Mouse (Mus musculus) midbrain, embryonic 13.5 days (tissue): ENCODE data around the gene Chac1. TPM values are rescaled to one million over a fixed set of nuclear protein-coding genes. Genes with fewer than 3 reads are reported as not detected.

Experiments
- ATAC-seq: fragments of 200-750 bp; cut with Nextera tagmentation; 2 replicates; pipeline ENCODE4 v1.8.0; 2017; ENCODE audit warnings: mild to moderate bottlenecking, moderate TSS enrichment, moderate library complexity
- H3K27ac ChIP-seq: fragments of 300-500 bp; sonication (generic); 2 replicates; pipeline ENCODE4 v1.5.1; 2015; ENCODE audit warnings: inconsistent platforms, mild to moderate bottlenecking, moderate library complexity
- H3K27me3 ChIP-seq: fragments of 300-500 bp; sonication (generic); 2 replicates; pipeline ENCODE4 v1.6.1; 2015; ENCODE audit warnings: mild to moderate bottlenecking, inconsistent platforms
- H3K36me3 ChIP-seq: fragments of 300-500 bp; sonication (generic); 2 replicates; pipeline ENCODE4 v1.6.1; 2015; ENCODE audit warnings: mild to moderate bottlenecking, inconsistent platforms
- H3K4me1 ChIP-seq: fragments of 300-500 bp; sonication (generic); replicated peaks from 2 replicates; pipeline ENCODE4 v1.6.1; 2015; ENCODE audit warnings: inconsistent platforms
- H3K4me2 ChIP-seq: fragments of 300-500 bp; sonication (generic); replicated peaks from 2 replicates; pipeline ENCODE4 v1.6.1; 2015; ENCODE audit warnings: moderate library complexity, mild to moderate bottlenecking, inconsistent platforms
- H3K4me3 ChIP-seq: fragments of 300-500 bp; sonication (generic); replicated peaks from 2 replicates; pipeline ENCODE4 v1.5.1; 2015; ENCODE audit warnings: mild to moderate bottlenecking, inconsistent platforms
- H3K9ac ChIP-seq: fragments of 300-500 bp; sonication (generic); replicated peaks from 2 replicates; pipeline ENCODE4 v1.6.1; 2015; ENCODE audit warnings: mild to moderate bottlenecking, inconsistent platforms
- H3K9me3 ChIP-seq: fragments of 300-500 bp; sonication (generic); 2 replicates; pipeline ENCODE4 v1.6.1; 2016; ENCODE audit warnings: mild to moderate bottlenecking, inconsistent platforms
- WGBS: fragments of 180-500 bp; shearing (Covaris S2); methylation state at CpG from one replicate; pipeline ENCODE4 v1.1.7; 2015; 5-methylcytosine and 5-hydroxymethylcytosine counted together
- polyA plus RNA-seq: library from polyadenylated mRNA; unstranded; fragments of >200 nt; fragmentation: Nextera tagmentation; extraction: Ambion mirVana; gene quantifications from 2 replicates; pipeline ENCODE4 v1.2.1, GENCODE M21; 2015

The Chac1 gene
- polyA plus RNA-seq, 1 experiment from 2014 or later: 4.0 TPM

DNA sequence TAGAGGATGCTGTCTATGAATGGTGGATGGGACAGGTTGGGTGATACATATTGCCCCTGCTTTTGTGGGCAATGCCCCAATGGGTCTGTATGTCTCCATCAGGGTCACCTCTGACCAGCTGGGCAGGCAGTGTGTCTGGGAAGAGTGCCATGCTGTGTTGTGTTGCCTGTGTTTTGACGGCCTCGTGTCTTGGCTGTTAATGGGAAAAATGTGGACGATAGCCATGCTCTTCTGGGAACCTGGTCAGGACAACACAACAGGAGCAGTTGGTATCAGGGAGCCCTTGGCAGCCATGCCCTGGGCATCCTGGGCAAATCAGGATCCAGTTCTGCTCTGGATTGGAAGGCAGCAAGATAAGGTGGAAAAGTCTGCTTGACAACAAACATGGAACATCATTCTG, 4.1 kb downstream of the Chac1 start:
- Histone ChIP-seq H3K9ac (no peak overlapping the region), H3K4me3 (no peak overlapping the region), H3K27me3 (peaks cover 25% of the 10 kb centered on the region), H3K27ac (no peak overlapping the region), H3K36me3 (0 out of 2 replicates have a peak, but pooled peaks cover 5% of the 10 kb centered on the region), H3K4me1 (peaks cover 9% of the 10 kb centered on the region), H3K4me2 (no peak overlapping the region), H3K9me3 (no peaks in the 10 kb centered on the region)
- WGBS: 97% methylated on average over 3 of the region's 3 CpGs
- ATAC-seq: no peak

DNA sequence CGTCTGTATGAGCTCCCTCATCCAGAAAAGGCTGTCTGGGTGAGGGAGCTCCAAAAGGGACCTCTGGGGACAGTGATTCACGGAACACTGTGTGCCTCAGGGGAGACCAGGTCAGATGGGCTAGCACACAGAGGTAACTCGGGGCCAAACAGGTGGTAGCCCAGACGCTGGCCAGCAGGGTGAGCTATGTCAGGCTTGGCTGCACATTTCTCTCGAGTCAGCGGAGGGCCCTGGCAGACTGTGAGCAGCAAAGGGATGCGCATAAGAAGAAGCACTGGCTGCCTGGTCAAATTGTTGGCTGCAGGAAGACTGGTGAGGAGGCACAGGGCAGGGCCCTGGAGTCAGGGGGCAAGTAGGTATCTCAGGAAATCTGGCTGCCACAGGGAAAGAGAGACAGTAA, 4.6 kb downstream of the Chac1 start:
- no peak overlapping the region for H3K9ac ChIP-seq
- H3K27ac ChIP-seq: no peak overlapping the region
- peaks cover 19% of the 10 kb centered on the region for H3K27me3 ChIP-seq
- peaks cover 5% of the 10 kb centered on the region for H3K4me1 ChIP-seq
- H3K36me3 ChIP-seq: peaks cover 7% of the 10 kb centered on the region; the same call in 1 of the 2 replicates
- H3K4me2 ChIP-seq: no peak overlapping the region
- peaks cover 4% of the 10 kb centered on the region for H3K9me3 ChIP-seq
- no peak for ATAC-seq
- WGBS: 21% methylated on average over 7 of the region's 7 CpGs
- H3K4me3 ChIP-seq: no peak overlapping the region

DNA sequence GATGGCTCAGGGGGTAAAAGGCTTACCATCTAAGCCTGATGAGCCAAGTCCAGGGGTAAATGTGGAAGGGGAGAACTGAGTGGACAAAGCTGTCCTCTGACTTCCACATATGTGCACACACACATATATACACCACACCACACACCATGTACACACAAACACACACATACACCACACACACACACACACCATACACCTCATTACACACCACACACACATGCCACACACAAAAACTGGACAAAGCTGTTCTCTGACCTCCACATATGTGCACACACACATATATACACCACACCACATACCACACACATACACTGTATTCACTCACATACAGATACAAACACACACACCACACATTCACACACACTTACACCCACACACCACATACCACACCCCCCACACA, 5.3 kb downstream of the Chac1 start:
- Histone ChIP-seq H3K4me3 (no peak overlapping the region), H3K27me3 (peaks cover 17% of the 10 kb centered on the region), H3K9ac (no peak overlapping the region), H3K9me3 (peaks cover 11% of the 10 kb centered on the region), H3K36me3 (peaks cover 14% of the 10 kb centered on the region; the same call in 1 of the 2 replicates), H3K4me1 (0 out of 2 replicates have a peak, but pooled peaks cover 2% of the 10 kb centered on the region), H3K4me2 (no peak overlapping the region), H3K27ac (no peak overlapping the region)
- ATAC-seq: peak; percentile 24; the same call in 1 of the 2 replicates

DNA sequence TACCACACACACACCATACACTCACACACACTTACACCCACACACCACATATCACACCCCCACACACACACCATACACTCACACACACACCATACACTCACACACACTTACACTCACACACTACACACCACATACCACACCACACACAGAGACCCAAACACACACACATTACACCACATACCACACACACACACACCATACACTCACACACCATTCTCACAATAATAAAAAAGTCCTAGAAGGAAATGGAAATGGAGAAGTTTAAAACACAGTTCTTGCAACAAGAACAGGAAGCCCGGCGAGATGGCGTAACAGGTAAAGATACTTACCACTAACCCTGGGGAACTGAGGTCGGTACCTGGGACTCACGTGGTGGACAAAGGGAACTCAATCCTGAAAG, 5.8 kb downstream of the Chac1 start:
- no peaks in the 10 kb centered on the region for H3K4me1 ChIP-seq
- H3K9ac ChIP-seq: no peak overlapping the region
- peaks cover 12% of the 10 kb centered on the region for H3K27me3 ChIP-seq
- H3K4me2 ChIP-seq: no peak overlapping the region
- peaks cover 19% of the 10 kb centered on the region; the same call in 1 of the 2 replicates for H3K36me3 ChIP-seq
- H3K27ac ChIP-seq: no peak overlapping the region
- H3K4me3 ChIP-seq: no peak overlapping the region
- H3K9me3 ChIP-seq: peaks cover 16% of the 10 kb centered on the region
- ATAC-seq: no peak
- 95% methylated on average over 5 of the region's 5 CpGs for WGBS

DNA sequence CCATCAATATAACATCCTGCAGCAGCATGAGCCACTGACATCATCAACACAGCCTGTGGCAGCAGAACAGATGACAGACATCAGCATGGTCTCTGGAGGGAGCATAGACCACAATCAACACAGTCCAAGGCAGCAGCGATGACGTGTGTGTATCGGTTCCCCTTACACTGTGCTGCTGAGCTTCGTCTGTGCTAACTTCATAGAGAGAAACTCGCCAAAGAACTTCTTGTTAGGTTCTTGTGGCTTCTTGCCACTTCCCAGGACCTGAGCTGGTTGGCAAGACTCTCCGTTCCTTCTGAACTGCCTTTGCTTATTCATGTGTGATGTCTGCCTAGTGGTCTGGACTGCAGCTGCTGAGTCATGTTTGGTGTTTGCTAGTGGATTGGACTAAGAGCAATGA, 7.2 kb downstream of the Chac1 start:
- 86% methylated on average over 6 of the region's 6 CpGs for WGBS
- peaks cover 22% of the 10 kb centered on the region; the same call in 1 of the 2 replicates for H3K36me3 ChIP-seq

DNA sequence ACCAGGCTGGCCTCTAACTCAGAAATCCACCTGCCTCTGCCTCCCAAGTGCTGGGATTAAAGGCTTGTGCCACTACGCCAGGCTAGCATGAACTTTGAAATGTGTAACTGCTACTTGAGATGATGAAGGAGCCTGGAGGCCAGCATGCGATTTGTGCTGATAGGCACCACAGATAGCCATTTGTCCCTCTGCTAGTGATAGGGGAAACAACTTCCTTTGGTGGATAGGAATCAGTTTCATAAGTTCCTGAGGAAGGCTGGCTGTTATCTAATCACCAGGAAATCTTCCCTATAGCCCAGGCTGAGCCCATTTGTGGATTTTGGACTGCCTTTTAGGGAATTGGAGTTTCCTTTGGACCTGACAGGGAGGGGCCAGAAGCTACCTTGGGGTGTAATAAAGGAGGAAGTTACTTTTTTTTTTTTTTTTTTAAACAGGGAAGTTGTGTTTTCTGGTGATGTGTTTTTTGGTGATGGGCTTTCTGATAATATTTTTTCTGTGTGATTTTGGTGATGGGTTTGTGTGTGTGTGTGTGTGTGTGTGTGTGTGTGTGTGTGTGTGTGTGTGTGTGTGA, 8.8 kb downstream of the Chac1 start:
- 95% methylated on average over 2 of the region's 2 CpGs for WGBS
- no peak for ATAC-seq
- no peak overlapping the region for H3K9ac ChIP-seq

More for the DNA sequence above, 7.2 kb downstream of the Chac1 start:
- no peak for ATAC-seq
- Histone ChIP-seq H3K27ac (no peak overlapping the region), H3K4me2 (no peak overlapping the region), H3K9me3 (peaks cover 20% of the 10 kb centered on the region), H3K4me3 (no peak overlapping the region), H3K27me3 (peaks cover under 1% of the 10 kb centered on the region; the same call in 1 of the 2 replicates), H3K4me1 (no peaks in the 10 kb centered on the region), H3K9ac (no peak overlapping the region)

DNA sequence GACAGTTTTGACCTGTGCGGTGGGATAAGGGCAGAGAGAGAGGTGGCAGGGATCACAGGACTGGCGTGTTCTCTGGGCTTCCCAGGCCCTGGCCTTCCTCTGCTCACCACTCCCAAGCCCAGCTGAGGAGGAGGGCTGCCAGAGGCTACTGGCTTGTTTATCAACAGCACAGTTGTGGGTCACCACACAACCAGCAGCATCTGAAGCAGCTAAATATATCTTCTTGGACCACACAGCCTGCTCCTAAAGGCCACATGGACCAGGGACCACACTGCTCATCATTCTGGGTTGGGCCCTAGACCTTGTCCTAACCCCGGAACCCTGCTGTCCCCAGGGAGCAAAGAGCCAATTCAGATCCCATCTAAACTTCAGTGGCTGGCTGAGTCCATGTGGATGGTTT, 13.9 kb downstream of the Chac1 start:
- Histone ChIP-seq H3K4me1 (no peaks in the 10 kb centered on the region), H3K27ac (no peak overlapping the region), H3K9ac (no peak overlapping the region), H3K36me3 (peaks cover 37% of the 10 kb centered on the region), H3K27me3 (no peaks in the 10 kb centered on the region), H3K4me3 (no peak overlapping the region), H3K9me3 (peaks cover 20% of the 10 kb centered on the region), H3K4me2 (no peak overlapping the region)
- WGBS: 86% methylated on average over 3 of the region's 3 CpGs
- ATAC-seq: no peak

More for the DNA sequence above, 8.8 kb downstream of the Chac1 start:
- H3K4me1 ChIP-seq: no peaks in the 10 kb centered on the region
- no peak overlapping the region for H3K27ac ChIP-seq
- peaks cover 17% of the 10 kb centered on the region; the same call in 1 of the 2 replicates for H3K36me3 ChIP-seq
- no peak overlapping the region for H3K4me2 ChIP-seq
- H3K27me3 ChIP-seq: no peaks in the 10 kb centered on the region
- H3K4me3 ChIP-seq: no peak overlapping the region
- H3K9me3 ChIP-seq: peaks cover 20% of the 10 kb centered on the region

DNA sequence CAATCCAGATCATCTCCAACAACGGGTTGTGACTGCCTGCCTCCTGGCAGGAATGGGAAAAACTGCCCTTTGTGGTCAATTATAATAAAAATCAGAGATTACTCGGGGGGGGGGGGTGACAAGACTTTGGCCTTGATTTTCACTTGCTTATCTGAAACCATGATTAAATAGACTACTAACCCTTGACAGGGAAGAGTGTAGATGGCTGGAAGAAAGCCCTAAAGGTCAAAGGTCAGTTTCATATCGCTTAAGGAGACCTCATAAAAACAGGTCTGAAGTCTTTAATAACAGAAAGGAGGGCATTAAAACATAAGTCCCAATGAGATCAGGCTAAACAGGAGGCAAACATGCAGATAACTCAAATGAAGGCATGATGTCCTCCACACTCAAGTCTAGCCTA, 16.3 kb downstream of the Chac1 start:
- H3K4me1 ChIP-seq: no peaks in the 10 kb centered on the region
- no peak for ATAC-seq
- 81% methylated on average over 3 of the region's 3 CpGs for WGBS
- no peak overlapping the region for H3K9ac ChIP-seq
- H3K27me3 ChIP-seq: no peaks in the 10 kb centered on the region
- H3K4me2 ChIP-seq: no peak overlapping the region
- peaks cover 43% of the 10 kb centered on the region for H3K36me3 ChIP-seq
- H3K27ac ChIP-seq: no peak overlapping the region
- H3K9me3 ChIP-seq: no peaks in the 10 kb centered on the region
- no peak overlapping the region for H3K4me3 ChIP-seq

DNA sequence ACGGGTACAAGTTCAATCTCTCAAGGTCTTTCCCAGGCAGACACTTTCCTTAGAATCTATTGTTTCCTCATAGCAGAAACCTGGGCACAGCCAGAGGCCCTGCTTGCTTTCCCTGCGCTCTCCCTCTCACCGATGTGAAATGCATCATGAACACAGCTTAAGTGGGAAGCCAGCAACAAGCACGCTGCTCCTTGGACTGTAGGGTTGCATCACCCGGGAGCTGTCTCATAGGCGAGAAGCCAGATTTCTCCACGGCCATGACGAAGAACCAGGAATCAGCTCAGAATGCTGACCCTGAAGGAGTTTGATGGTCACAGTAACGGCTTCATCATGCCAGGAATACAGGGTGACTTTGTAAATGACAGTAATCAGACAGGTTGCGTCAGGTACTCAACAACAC, 19.1 kb downstream of the Chac1 start:
- Histone ChIP-seq H3K9ac (no peak overlapping the region), H3K36me3 (peaks cover 69% of the 10 kb centered on the region), H3K27ac (no peak overlapping the region), H3K9me3 (no peaks in the 10 kb centered on the region), H3K4me3 (no peak overlapping the region), H3K4me2 (no peak overlapping the region), H3K4me1 (no peaks in the 10 kb centered on the region), H3K27me3 (no peaks in the 10 kb centered on the region)
- no peak for ATAC-seq
- 97% methylated on average over 10 of the region's 10 CpGs for WGBS

DNA sequence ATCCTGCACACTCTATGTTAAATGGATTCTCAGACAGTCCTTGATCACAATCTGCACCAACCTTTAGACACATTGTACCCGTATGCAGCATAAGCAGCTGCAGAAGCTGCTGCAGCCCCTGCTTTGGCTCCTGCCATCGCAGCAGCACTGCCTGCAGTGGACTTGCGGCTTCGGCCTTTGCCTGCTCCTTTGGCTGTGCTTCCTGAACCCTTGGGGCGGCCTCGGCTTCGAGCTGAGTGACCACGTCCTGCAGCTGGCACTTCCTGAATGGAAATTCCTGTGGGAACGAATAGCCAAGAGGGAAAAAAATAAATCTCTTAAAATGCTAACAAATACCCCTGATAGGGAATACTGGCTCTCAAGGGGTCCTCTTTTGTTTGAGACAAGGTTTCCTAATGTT, 26.3 kb downstream of the Chac1 start:
- no peak overlapping the region for H3K4me2 ChIP-seq
- 90% methylated on average over 9 of the region's 9 CpGs for WGBS
- H3K4me3 ChIP-seq: no peak overlapping the region
- H3K9ac ChIP-seq: no peak overlapping the region
- ATAC-seq: no peak
- no peaks in the 10 kb centered on the region for H3K4me1 ChIP-seq
- no peaks in the 10 kb centered on the region for H3K9me3 ChIP-seq
- H3K27me3 ChIP-seq: no peaks in the 10 kb centered on the region
- H3K36me3 ChIP-seq: peaks cover 89% of the 10 kb centered on the region
- H3K27ac ChIP-seq: no peak overlapping the region

DNA sequence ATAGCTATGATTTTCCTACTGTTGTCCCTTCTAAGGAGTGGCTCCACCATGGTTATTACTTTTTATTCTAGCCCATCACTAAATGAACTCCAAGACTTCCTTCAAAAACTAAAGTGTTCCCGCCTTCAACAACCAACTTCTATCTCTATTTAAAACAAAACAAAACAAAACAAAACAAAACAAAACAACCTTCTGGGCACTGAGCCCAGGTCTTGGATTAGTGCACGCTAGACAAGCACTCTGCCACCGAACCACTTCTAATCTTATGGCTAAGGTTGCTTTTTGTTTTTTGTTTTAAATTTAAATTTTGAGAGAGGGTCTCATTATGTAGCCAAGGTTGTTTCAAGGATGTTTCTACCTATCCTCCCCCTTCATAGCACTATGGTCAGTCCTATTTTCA, 26.8 kb downstream of the Chac1 start:
- H3K4me2 ChIP-seq: no peak overlapping the region
- ATAC-seq: no peak
- H3K4me3 ChIP-seq: no peak overlapping the region
- H3K36me3 ChIP-seq: peaks cover 88% of the 10 kb centered on the region
- H3K4me1 ChIP-seq: no peaks in the 10 kb centered on the region
- H3K27me3 ChIP-seq: no peaks in the 10 kb centered on the region
- WGBS: 82% methylated on average over 3 of the region's 3 CpGs
- no peaks in the 10 kb centered on the region for H3K9me3 ChIP-seq
- H3K9ac ChIP-seq: no peak overlapping the region
- no peak overlapping the region for H3K27ac ChIP-seq

DNA sequence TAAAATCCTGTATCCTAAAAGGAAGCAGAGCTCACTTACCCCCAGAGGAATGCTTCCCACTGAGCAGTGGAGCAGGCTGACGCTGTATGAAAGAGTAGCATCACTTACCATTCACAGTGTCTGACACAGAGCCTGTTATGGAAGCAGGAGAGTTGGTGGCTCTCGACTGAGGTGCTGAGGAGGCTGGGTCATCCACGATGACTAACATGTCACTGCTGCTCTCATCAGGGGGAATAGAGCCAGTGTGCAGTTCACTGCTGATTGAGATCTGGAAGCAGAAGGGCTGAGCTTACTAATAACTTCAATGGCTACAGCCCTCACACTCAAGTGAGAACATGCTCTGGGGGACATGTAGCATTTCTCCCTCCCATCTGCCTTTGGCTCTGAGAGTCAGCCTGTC, 28.4 kb downstream of the Chac1 start:
- H3K36me3 ChIP-seq: peaks cover 80% of the 10 kb centered on the region
- H3K4me3 ChIP-seq: no peak overlapping the region
- 87% methylated on average over 3 of the region's 3 CpGs for WGBS
- no peak overlapping the region for H3K9ac ChIP-seq
- no peaks in the 10 kb centered on the region for H3K4me1 ChIP-seq
- no peak overlapping the region for H3K27ac ChIP-seq
- H3K4me2 ChIP-seq: no peak overlapping the region
- H3K9me3 ChIP-seq: no peaks in the 10 kb centered on the region
- no peaks in the 10 kb centered on the region for H3K27me3 ChIP-seq
- no peak for ATAC-seq

DNA sequence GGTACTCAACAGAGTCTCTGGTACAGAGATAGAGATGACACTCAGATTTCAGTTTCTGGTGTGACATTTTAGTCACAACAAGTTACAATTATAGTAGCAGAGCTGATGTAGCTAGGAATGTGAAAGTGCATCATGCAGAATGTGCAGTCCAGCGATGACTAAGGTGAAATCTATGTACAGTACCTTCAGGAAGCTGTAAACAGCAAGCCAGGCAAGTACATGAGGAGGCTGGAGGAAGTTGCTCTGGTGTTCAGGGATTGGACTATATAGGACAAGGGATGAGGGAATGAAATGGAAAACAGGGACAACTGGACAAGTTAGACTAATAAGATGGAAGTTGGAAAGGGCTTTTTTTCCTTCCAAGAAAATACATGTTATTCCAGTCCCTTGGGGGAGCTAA, 37.2 kb downstream of the Chac1 start:
- Histone ChIP-seq H3K27me3 (no peaks in the 10 kb centered on the region), H3K4me3 (no peak overlapping the region), H3K9ac (no peak overlapping the region), H3K4me1 (no peaks in the 10 kb centered on the region), H3K4me2 (no peak overlapping the region), H3K9me3 (no peaks in the 10 kb centered on the region), H3K36me3 (peaks cover 51% of the 10 kb centered on the region), H3K27ac (no peak overlapping the region)
- ATAC-seq: no peak
- WGBS: 92% methylated on average over 1 of the region's 1 CpGs
